Mouse (Mus musculus) lung, postnatal 4 days (tissue): Measurements from ENCODE around the gene Acad8.

Experiments used
- DNase-seq, 2 experiments: peaks; one replicate each; pipeline ENCODE4 v3.0.0; 2021

Acad8 gene

DNA sequence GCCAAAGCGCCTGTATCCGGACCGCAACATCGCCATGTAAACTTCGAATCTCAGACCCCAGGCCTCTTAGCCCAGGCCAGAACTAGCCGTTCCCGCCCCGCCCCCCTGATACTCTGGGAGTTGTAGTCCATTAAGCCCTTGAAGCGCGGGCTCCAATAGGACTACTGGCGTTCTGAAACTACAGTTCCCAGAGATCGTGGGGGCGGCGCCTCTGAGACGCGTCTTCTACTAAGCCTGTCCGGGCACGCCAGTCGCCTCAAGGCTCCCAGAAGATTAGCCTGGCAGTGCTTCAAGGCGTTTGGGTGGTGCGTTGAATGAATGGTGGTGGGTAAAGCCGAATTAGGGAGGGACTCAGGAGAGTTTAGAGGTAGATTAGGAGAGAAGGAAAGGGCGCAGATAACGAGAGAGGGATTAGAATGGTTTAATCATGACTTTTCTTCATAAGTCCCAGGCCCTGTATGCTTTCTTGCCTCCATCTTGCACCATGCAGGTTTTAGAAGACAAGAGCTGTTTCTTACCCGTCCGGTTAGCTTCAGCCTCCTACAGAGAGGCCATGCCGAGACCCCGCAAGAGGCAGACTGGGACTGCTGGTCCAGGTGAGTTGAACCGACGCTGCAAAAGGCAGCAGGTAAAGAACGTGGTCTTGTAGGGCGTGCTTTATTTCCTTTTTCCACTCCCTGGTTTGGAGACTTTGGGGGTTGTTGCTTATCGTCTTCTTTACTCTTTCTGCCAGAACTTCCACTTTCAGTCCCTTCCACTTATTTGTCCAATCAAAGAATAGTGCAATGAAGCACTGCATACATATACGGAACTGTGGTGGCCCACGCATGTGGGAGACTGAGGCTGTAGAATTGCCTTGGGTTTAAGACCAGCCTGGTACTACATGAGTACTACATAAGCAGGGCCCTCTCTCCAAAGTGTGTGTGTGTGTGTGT lies at the start of gene Acad8, which contains the start of gene Thyn1:
Gene Acad8 (minus strand): TSS at position 106 of the 935 bp plus-strand sequence.
Gene Thyn1 (plus strand): TSS at position 250 of the 935 bp plus-strand sequence.
- DNase-seq = peak; percentile 96

DNA sequence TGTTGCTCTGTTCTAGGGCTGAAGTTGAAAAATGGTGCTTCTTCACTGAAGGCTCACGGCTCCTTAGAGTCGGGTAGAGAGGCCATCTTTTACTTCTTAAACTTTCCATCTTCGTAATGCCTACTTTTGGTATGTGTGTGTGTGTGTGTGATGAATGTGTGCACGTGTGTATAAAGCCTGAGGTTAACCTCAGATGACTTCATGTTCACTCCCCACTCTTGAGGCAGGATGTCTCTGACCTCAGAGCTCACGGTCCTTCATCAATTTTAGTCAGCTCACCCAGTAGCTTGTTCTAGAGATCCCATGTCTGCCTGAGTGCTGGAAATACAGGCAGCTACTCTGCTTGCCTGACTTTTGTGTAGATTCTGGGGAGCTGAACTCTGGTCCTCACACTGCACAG lies 44.5 kb upstream of the Acad8 start:
- no peak for DNase-seq

DNA sequence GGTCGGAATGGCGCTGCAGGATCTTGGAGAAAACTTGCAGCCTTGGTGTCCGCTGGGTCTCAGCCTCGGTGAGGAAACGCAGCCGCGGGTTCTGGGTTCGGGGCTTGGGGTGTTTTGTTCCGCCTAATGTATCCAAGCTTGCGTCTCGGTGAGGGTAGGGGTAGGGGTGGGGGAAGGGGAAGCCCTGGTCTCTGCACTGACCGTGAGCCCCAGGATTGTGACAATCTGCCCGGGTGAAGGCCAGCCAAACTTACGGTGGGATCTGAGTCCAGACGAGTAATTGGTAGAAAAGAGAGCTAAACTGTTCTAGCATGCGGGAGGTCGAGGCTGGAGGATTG lies 31.4 kb upstream of the Acad8 start:
- DNase-seq = no peak

DNA sequence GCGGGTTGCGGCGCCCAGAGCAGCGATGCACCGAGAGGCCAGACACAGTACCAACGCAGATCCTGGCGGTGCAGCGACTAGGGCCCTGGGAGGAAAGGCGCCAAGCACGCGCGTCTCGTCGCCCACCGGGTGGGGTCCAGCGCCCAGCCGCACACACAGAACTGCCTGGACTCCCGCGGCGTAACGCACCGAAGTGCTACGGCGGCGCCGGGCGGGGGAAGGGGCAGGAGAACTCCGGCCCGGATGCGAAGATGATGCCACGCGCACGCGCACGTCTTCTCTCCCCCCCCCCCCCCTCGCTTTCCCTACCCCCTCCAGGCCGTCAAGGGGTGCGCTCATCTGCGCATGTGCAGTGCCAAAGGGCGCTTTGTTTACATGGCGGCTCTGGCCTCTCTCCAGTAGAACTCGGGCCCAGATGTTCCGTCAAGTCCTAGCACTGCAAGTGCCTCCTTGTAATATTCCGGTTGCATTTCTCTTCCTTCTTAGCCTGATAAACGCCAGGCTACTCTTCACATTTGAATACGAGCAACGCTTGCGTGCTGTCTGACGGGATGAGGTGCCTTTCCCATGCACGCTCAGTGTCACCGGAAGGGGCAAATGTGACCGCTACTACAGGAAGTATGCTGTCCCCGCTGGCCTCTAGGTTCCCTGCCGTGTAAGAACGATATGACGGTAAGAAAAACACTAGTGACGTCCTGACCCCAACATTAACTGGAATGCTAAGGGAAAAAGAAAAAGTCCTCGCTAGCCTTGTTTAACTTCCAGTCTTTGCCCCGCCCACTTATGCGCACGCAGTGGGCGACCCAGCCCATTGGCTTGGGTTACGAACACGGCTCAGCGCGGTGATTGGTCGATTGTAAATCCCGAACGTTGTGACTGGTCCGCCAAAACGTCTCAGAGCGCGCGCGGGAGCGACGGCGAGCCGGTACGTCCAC lies 30.7 kb upstream of the Acad8 start, which contains the start of the genes Vps26b and Ncapd3:
Gene Vps26b (minus strand): TSS at position 238 of the 935 bp plus-strand sequence.
Gene Ncapd3 (plus strand): TSS at position 348 of the 935 bp plus-strand sequence.
- peak; percentile 96 to 97 for DNase-seq

DNA sequence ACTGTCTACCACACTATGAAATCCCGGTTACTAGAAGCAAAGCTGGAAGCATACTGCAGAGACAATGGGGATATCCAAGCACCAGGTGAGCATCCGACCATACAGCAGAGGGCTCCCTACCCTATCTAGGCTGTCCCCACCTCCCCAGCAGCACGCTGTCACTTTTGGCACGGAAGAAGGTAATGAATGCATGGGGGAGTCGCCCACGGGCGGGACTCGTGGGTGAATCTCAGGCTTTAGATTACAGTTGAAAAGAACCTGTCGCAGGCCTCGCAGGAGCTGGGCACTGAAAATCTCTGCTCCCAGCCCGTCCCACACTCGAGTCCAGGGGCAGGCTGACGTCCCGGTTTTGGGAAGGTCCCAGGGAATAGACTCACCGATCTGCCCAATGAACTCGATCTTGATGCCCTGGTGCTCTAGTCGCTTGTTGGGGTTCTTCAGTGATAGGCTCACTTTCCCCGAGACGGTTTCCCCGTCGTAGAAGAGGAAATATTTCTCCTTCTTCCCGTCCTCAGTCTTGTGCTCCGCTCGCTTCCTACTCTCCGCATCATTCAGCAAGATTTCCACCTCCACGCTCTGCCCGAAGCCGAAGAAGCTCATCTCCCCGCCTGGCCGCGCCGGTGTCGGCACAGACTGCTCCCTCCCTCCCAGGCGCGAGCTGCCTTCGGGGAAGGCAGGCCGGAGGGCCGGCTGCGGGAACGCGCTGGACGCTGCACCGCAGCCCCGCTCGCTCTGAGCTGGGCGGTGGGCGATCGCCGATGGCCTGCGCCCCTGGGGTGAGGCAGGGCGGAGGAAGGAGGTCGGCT lies 29.9 kb upstream of the Acad8 start:
- DNase-seq = peak in 1 of 2 experiments; percentile 40

DNA sequence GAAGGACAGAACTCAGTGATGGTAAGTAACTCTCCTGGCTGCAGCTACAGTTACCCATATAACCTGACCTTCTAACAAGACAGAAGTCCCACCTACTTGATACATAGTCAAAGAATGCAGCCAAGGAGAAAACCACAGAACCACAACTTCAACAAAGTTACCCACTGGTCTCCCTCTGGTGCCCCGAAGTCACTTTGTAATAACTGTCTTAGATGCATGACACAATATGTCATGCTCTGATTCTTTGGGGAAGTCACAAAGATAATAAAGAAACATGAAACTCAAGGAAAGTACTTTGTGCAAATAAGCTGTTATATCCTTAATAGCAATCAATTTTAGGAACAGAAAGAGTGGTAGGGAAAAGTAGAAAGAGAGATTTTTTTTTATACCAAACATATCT lies 27.3 kb upstream of the Acad8 start:
- no peak for DNase-seq

DNA sequence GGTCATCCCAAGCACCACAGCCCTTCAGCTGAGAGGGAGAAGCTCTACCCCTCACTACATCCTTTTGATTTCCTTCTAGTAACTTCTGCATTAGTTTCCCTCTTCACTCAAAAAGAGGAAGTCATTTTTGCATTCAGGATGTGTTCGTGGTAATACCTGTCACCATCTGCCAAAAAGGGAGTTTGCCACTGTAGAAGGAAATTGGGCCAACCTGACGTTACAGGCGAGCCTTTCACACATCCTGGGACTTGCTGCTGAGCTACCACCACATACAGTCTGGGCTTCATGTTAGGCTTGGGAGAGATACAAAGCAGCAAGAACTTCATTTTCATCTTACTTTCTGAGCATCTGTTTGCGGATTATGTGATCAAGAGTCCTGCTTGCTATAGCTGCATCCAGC lies 24.3 kb upstream of the Acad8 start:
- no peak for DNase-seq

DNA sequence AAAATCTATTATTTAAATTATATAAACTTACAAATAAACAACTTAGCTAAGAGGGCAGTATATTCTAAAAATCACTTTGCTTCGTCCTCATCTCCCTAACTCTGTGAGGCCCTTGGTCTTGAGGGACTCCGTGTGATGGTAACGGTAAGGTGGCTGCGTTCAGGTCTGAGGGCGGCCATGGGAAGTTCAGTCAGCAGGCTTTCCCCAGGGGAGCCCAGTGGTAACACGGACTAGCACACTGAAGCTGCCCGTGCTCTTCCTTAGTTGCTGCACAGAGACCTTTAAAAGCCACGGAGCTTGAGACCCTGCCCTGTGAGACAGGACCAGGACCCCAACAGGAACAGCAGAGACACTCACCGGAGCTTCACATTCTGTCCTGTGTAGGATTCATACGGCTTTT lies 19.6 kb upstream of the Acad8 start:
- DNase-seq = no peak

DNA sequence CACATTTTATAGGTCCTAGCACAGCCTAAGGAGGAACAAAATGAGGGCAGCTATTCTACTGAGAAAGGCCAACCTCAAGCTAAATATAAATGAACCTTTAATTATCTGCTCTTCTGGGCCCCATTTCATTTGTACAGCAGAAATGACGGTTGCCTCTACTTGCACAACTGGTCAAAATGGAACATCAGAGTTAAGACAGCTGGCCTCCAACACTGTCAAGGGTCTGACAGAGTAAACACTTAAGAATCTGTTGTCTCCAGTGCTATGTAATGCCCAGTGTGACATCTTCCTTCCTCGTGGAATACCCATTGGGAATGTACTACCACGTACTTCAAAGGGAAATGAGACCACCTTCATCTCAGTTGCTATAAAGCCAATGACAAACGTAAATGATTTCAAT lies 12.2 kb upstream of the Acad8 start:
- DNase-seq = no peak

DNA sequence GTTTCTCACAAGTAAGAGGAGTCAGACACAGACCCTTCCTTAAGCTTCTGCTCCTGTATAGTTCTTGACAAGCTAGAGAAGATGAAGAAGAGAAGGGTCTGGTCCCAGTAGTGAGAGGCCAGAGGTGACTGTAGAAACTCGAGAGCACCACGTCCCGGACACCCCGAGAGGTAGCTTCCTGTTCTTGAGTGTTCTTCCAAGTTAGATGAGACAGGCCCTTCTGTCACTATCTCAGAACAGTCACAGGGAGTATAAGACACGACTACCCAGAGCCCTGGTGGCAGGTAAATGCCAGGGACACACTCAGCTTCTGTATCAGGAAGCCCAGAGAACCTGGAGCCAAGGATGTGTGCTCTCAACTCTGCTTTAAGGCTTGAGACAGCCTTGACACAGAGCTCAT lies 9.9 kb upstream of the Acad8 start:
- no peak for DNase-seq

DNA sequence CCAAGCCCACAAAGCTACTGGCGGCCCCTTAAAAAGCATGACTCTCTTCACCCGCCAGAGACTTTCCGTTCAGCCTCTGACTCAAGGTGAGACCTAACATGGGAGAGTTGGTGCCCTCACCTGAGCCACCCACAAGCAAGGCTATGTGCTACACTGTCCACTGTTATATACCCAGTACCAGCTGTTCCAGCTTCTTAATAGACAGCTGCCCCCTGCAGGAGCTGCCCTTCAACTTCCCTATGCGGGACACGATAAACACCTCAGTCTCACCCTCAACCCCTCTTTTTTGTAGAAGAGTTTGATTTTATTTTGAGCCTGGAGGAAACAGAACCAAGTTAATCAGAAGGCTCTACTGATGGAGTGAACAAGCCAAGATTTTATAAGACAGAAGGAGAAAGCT lies 7.5 kb upstream of the Acad8 start:
- no peak for DNase-seq

DNA sequence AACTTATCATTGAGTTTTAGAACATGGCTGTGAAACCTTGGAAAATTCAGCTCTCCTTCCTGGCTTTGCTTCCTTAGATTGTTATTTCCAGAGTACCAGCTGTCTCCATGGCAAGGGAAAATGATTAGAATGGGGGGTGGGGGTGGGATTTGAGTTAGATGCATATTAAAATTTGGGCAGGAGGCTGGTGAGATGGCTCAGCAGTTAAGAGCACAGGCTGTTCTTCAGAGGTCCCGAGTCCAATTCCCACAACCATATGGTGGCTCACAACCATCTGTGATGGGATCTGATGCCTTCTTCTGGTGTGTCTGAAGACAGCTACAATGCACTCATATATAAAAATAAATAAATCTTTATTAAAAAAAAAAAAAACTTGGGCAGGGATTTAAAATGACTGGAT lies 6.6 kb upstream of the Acad8 start:
- DNase-seq = no peak

DNA sequence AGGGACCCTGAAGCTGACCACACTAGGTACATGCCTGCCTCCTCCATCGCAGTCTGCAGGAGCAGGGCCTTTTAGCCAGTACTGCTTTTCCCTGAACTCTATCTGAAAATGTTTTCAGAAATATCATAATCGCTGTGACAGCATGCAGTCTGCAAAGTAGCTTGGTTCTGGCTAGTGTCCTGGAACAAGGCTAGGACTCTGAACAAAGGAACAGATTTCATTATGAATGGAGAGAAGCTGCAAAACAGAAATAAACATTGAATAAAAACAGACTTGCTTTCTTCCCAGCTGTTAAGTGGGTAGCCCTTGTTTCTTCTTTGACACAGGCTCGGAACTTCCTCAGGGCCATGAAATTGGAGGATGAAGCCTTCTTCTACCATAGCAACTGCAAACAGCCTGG lies 5.9 kb upstream of the Acad8 start:
- DNase-seq = no peak

DNA sequence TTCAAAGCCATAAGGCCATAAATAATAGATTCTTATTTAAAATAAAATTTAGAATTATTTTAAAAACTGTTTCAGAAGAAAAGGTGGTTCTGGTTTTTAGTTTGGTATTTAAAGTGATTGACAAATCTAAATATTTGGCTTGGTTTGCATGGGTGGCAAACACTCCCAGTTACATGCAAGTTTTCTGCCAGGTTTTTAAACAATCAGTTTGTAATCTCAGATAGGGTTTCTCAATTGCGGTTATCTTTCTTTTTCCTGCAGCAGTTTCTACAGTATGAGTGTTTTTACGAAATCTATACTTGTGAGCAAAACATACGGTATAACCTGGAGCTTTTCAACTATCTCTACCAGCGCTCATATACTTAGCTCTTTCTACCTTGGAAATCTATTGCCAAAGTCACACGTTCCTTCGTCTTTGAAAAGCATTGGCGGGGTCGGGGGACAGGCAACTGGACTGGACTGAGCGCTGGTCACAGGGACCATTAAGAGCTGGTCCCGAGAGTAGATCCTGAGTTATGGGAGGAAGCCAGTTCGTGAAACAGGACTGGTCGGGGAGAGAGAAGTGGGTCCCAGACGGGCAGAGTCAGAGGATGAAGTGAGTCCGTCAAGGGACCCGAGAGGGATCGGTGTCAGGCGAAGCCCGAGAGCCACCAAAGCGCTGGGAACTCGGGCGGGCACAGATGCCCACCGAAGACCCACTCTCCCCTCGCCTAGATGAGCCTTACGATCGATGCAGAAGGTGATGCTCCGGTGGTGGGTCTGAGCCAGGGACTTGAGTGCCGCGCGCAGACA lies 501 bp downstream of the Acad8 start:
- no peak for DNase-seq

DNA sequence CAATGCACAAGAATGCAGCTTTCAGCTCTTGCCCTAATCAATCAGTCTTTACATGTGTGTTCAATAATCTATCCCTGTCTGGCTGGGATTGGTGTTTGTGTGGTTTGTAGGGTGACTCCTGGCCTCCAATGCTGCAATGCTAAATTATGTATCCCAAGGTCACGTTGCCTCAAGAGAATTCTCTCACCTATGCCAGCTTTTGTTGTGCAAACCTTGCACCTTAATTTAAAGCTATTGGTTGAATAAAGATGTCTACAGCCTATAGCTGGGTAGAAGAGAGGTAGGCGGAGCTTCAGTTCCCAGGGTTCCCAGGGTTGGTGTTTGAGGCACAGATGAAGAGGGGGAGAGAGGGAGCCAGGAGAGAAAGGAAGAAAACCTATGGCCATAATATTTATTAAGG lies 1.9 kb downstream of the Acad8 start:
- no peak for DNase-seq

DNA sequence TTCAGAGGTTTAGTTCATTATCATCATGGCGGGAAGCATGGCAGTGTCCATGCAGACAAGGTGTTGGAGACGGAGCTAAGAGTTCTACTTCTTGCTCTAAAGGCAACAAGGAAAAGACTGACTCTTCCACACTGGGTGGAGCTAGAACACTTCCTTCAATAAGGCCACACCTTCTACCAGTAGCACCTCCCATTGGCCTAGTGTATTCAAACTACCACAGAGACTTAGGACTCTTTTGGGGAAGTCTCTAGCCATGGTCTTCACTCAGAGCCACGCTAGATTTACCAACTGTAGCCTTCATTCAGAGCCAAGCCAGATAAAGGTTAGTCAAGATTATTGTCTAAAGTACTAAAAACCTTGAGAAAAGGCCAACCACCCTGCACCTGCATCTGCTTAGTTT lies 2.3 kb downstream of the Acad8 start:
- DNase-seq = no peak

DNA sequence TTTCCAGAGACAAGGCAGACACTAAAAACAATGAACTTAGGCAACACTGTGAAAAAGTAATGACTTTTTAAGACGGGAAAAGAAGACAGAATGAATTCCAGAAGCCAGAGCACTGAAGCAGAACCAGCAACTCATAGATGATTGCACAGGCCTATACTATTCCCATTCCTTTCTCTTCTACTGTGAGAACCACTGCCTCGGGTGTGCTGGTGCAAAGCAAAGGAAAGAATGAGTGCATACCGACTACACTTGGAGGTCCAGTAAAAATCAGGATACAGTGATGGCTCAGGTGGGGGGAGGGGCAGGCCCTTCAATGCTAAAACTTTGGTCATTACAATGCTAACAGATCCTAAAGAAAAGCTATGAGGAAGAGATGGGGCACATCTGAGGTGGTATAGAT lies 5.5 kb downstream of the Acad8 start:
- DNase-seq = no peak

DNA sequence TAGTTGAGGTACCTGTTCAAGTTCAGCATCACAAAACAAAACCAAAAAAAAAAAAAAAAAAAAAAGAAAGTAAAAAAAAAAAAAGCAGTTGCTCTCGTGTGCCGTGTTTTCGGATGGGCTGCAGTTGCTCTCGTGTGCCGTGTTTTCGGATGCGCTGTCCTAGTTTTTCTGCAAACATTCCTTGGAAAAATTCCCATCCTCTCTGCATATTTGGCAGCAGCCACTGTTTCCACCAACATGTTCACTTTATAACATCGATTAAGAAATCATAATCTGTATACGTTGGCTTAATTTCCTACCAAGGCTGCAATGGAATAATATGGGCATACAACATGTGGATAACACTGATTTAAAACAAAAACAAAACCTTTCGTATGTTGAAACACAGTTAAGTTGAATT lies 6.2 kb downstream of the Acad8 start:
- DNase-seq = no peak

DNA sequence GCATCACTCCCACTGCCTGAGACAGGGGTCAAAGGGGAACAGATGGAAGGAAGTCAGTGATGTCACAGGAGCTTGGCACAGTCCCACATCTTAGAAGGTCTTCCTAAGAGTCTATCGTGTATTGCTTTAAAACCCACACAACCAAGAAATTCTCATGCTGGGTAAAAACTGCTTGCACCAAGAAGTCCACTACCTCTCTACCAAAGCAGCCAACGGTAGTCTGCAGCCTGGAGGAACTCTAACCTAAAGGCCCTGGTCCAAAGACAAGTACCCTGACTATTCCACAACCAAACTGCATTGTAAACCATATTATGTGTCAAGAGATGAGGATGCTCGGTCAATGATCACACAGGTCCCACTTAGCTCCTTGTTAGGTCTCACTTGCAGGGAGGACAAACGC lies 9.2 kb downstream of the Acad8 start:
- no peak for DNase-seq

DNA sequence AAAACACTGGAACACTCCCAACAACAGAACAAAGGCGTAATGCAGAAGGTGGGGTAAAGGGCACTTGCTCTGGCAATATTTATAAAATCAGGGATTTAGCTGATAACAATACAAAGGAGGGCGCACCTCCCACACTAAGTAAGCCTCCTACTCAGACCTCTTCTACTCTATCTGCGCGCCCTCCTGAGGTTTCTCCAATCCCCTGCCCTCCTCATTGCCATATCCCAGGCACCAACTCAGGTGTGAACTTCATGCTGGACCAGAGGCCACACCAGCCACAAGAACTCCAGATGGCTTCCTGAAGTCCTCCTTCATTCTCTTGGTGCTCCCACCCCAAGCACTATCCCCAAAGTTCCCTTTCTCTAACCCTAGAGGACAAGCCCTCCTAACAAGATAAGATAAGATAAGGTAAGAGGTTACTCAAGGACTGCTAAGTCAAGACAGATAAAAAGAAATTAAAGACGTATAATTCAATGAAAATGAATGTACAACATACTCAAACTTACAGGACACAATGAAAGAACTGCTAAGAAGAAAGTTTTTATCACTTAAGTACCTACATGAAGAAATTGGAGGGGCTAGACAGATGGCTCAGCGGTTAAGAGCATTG lies 13.6 kb downstream of the Acad8 start:
- DNase-seq = no peak

DNA sequence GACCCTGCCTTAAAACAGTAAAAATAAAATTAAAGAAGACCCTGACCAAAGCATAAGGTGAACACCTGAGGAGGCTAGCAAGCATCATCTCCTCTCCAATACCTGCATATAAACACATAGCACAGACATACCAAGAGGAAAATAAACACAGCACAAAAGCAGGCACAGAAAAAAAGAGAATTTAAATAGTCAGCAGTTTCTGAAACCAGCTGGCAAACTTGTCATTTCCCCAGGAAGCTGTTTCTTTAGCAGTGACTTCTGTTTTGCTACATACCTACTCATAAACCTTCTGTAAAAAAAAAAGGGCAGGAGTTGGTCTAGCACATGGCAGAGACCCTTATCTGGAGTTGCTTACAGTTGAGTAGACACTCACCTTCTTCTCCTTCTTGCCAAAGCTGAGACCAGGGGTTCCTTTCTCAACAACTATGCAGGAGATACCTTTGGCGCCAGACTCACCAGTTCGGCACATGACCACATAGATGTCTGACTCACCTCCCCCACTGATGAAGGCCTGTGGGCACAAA lies 14.2 kb downstream of the Acad8 start:
- DNase-seq = no peak
